Mouse (Mus musculus) kidney, embryonic 16.5 days (tissue): ENCODE data around the gene Pdlim1. TPM values are rescaled to one million over a fixed set of nuclear protein-coding genes. Genes with fewer than 3 reads are reported as not detected.

Source experiments
- ATAC-seq: fragments of 200-750 bp; cut with Nextera tagmentation; 2 replicates; pipeline ENCODE4 v1.8.0; 2017; ENCODE audit warnings: moderate TSS enrichment; ENCODE audit not compliant: low FRiP score, low TSS enrichment
- H3K27ac ChIP-seq: fragments of 300-500 bp; sonication (generic); 2 replicates; pipeline ENCODE4 v1.5.1; 2014; ENCODE audit warnings: low read length
- H3K27me3 ChIP-seq: fragments of 300-500 bp; sonication (generic); 2 replicates; pipeline ENCODE4 v1.6.1; 2014; ENCODE audit warnings: low read length, control low read depth, mixed read lengths; ENCODE audit not compliant: insufficient read depth
- H3K36me3 ChIP-seq: fragments of 300-500 bp; sonication (generic); 2 replicates; pipeline ENCODE4 v1.6.1; 2014; ENCODE audit warnings: low read length, control low read depth, mixed read lengths; ENCODE audit not compliant: insufficient read depth
- H3K4me1 ChIP-seq: fragments of 300-500 bp; sonication (generic); 2 replicates; pipeline ENCODE4 v1.6.1; 2014; ENCODE audit warnings: low read length, control low read depth, mixed read lengths; ENCODE audit not compliant: insufficient read depth
- H3K4me2 ChIP-seq: fragments of 300-500 bp; sonication (generic); replicated peaks from 2 replicates; pipeline ENCODE4 v1.6.1; 2014; ENCODE audit warnings: low read depth, low read length
- H3K4me3 ChIP-seq: fragments of 300-500 bp; sonication (generic); 2 replicates; pipeline ENCODE4 v1.5.1; 2014; ENCODE audit warnings: mild to moderate bottlenecking, low read length
- H3K9ac ChIP-seq: fragments of 300-500 bp; sonication (generic); replicated peaks from 2 replicates; pipeline ENCODE4 v1.6.1; 2014; ENCODE audit warnings: low read length
- H3K9me3 ChIP-seq: fragments of 300-500 bp; sonication (generic); 2 replicates; pipeline ENCODE4 v1.6.1; 2016; ENCODE audit warnings: low read length, control low read depth
- WGBS: fragments of 180-500 bp; shearing (Covaris S2); extraction: QIAGEN DNeasy Blood & Tissue Kit; methylation state at CpG from one replicate; pipeline ENCODE4 v1.1.7; 2014; 5-methylcytosine and 5-hydroxymethylcytosine counted together
- polyA plus RNA-seq: library from polyadenylated mRNA; unstranded; fragments of >200 nt; fragmentation: Nextera tagmentation; extraction: Ambion mirVana; gene quantifications from 2 replicates; pipeline ENCODE4 v1.2.1, GENCODE M21; 2015

Gene Pdlim1
- polyA plus RNA-seq, 1 experiment from 2014 or later = 39.5 TPM

- Histone ChIP-seq H3K4me2 (no peak overlapping the region), H3K36me3 (no peaks in the 10 kb centered on the region), H3K4me3 (no peak overlapping the region), H3K4me1 (no peaks in the 10 kb centered on the region), H3K9ac (no peak overlapping the region), H3K27ac (no peak overlapping the region), H3K27me3 (no peaks in the 10 kb centered on the region), H3K9me3 (no peaks in the 10 kb centered on the region)
- ATAC-seq = no peak
- WGBS = 75% methylated on average over 11 of the region's 11 CpGs
Observed at GRCm38 (mm10) chr19:40249352-40249751, 22.3 kb downstream of the Pdlim1 start.

- Histone ChIP-seq H3K27me3 (no peaks in the 10 kb centered on the region), H3K9ac (no peak overlapping the region), H3K4me2 (no peak overlapping the region), H3K4me1 (no peaks in the 10 kb centered on the region), H3K27ac (no peak overlapping the region), H3K36me3 (no peaks in the 10 kb centered on the region), H3K4me3 (no peak overlapping the region), H3K9me3 (no peaks in the 10 kb centered on the region)
- no peak for ATAC-seq
- WGBS = 91% methylated on average over 5 of the region's 5 CpGs
Observed at GRCm38 (mm10) chr19:40248476-40248875, 23.2 kb downstream of the Pdlim1 start.

- H3K9me3 ChIP-seq = no peaks in the 10 kb centered on the region
- no peaks in the 10 kb centered on the region for H3K36me3 ChIP-seq
- no peaks in the 10 kb centered on the region for H3K27me3 ChIP-seq
- no peak overlapping the region for H3K4me2 ChIP-seq
- no peak overlapping the region for H3K9ac ChIP-seq
- H3K4me3 ChIP-seq = no peak overlapping the region
- H3K4me1 ChIP-seq = no peaks in the 10 kb centered on the region
- no peak for ATAC-seq
- 70% methylated on average over 5 of the region's 5 CpGs for WGBS
- H3K27ac ChIP-seq = no peak overlapping the region
Observed at GRCm38 (mm10) chr19:40247268-40247666, 24.4 kb downstream of the Pdlim1 start.

DNA sequence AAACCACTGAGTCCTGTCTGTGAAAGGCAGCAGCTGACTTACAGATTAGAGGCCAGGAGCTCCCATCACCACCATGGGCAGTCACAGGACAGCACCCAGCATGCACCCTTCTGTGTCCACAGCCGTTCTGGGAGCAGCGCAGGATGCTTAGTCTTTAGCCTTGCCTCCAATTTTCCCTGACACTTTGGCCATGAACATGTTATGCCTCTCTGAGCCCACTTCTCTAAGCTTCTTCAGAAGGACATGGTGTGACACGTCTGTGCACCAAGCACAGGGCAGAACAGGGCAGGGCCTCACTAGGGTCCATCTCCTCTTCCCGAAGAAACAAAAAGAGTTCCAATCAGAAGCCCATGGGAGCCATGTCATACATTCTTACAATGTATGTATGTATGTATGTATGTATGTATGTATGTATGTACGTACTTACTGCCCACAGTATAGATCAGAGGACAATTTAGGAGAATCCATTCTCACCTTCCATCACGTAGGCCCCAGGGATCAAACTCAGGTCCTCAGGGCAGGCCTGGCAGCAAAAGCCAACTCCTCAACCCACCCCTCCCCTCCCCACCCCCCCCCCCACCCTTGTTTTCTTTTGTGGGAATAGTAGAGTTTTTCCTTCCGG lies 24.9 kb downstream of the Pdlim1 start:
- Histone ChIP-seq H3K4me1 (no peaks in the 10 kb centered on the region), H3K4me3 (no peak overlapping the region), H3K9me3 (no peaks in the 10 kb centered on the region), H3K36me3 (no peaks in the 10 kb centered on the region), H3K4me2 (no peak overlapping the region), H3K27ac (no peak overlapping the region), H3K9ac (no peak overlapping the region), H3K27me3 (no peaks in the 10 kb centered on the region)
- 84% methylated on average over 7 of the region's 7 CpGs for WGBS
- no peak for ATAC-seq

DNA sequence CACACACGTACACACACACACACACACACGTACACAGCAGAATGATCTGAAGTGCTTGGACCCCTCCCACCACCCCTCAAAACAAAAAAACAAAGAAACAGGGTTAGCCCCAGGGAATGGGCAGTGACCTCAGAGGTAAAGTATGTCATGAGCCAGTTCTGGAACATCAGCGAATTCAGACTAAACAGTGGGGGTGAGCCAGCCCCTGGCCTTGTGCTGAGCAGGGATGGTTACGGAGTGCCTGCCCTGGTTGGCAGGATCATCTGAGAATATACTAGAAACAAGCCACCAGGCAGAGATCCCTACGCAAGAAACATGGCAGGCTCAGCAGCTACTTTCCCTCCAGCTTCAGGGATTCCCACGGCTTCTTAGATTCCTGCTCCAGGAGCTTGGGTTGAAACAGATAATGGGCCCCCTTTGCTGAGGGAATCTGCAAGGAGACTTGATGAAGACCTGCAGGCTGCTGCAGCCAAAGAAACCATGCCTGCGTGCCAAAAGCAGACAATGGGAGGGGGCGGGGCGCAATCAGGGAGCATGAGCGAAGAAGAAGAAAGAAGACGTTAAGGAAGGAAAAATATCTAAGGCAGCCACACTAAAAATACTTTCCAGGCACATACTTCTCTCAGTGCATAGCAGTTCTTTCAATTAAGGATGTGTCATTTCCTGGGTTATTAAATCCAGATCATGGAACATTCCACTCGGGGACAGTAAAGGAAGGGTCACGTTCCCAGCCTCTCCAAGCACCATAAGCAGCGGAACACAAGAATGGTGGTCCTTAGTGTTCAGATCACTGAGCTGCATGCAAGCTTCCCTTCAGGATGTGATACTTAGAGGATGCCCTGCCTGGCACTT lies 30.6 kb downstream of the Pdlim1 start:
- Histone ChIP-seq H3K9ac (0 out of 2 replicates have a peak overlapping the region, but pooled peaks have one; percentile 15), H3K9me3 (no peaks in the 10 kb centered on the region), H3K27ac (peak overlapping the region; percentile 37; the same call in 1 of the 2 replicates), H3K4me1 (no peaks in the 10 kb centered on the region), H3K4me2 (no peak overlapping the region), H3K36me3 (no peaks in the 10 kb centered on the region), H3K4me3 (no peak overlapping the region), H3K27me3 (no peaks in the 10 kb centered on the region)
- WGBS = 56% methylated on average over 14 of the region's 14 CpGs
- no peak for ATAC-seq

- Histone ChIP-seq H3K4me1 (no peaks in the 10 kb centered on the region), H3K4me2 (no peak overlapping the region), H3K9me3 (no peaks in the 10 kb centered on the region), H3K9ac (no peak overlapping the region), H3K36me3 (no peaks in the 10 kb centered on the region), H3K27me3 (no peaks in the 10 kb centered on the region), H3K4me3 (no peak overlapping the region), H3K27ac (no peak overlapping the region)
- 73% methylated on average over 6 of the region's 6 CpGs for WGBS
- ATAC-seq = no peak
Observed at GRCm38 (mm10) chr19:40240360-40240759, 31.3 kb downstream of the Pdlim1 start.

GRCm38 (mm10) chr19:40238175-40238850 lies 33.3 kb downstream of the Pdlim1 start:
- WGBS = 68% methylated on average over 6 of the region's 6 CpGs
- ATAC-seq = no peak
- Histone ChIP-seq H3K9ac (no peak overlapping the region), H3K27ac (no peak overlapping the region), H3K4me2 (no peak overlapping the region), H3K36me3 (no peaks in the 10 kb centered on the region), H3K9me3 (no peaks in the 10 kb centered on the region), H3K4me3 (no peak overlapping the region), H3K27me3 (no peaks in the 10 kb centered on the region), H3K4me1 (no peaks in the 10 kb centered on the region)

DNA sequence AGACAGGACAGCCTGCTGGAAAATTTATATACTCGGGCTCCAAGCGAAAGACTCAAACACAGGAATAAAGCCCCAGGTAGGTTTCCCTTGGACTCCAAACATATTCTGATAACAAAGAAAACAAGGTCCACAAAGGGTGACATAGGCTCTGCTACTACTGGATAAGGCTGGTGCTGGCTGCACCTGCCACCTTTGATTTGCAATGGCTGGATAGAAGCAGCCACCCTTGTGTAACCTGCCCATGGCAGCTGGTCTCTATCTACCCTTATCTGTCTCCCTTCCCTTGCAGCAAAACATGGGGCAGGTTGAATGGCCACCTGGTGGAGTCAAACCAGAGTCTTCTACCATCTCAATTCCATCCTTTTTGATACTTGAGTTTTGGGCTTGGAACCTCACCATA lies 39.1 kb downstream of the Pdlim1 start:
- Histone ChIP-seq H3K4me3 (no peak overlapping the region), H3K4me2 (no peak overlapping the region), H3K27me3 (no peaks in the 10 kb centered on the region), H3K9ac (no peak overlapping the region), H3K36me3 (no peaks in the 10 kb centered on the region), H3K9me3 (no peaks in the 10 kb centered on the region), H3K4me1 (no peaks in the 10 kb centered on the region), H3K27ac (no peak overlapping the region)
- 87% methylated on average over 2 of the region's 2 CpGs for WGBS
- no peak for ATAC-seq

DNA sequence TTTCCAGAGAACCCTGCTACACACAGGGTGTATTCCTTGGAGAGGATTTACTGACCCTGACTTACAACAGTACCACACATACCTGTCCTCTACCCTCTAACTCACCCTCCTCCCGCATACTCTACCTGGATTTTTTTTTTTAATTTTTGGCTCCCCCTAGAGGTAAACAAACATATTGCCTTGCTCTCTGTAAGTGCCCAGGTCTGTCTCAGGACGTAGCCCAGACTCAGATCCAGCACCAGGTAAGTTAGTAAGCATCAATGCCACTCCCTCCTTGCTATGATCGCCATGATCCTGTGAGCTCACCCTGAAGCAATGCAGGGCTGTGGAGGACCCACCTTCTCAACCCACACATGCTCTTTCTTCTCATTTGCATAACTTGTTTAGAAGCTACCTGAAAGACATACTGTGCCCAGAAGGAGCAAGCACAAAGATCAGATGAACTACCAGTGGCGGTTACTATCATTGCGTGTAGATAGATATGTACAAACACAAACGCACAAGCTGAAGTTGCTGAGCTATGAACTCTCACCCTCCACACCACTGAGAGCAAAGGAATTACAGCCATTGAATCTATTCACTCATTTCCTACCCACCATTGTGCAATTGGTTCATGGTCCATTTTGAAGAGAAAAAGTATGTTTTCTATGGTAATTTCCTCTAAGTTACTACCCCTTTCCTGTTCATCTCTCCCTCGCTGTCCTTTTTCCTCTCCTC lies 39.7 kb downstream of the Pdlim1 start:
- H3K27me3 ChIP-seq = no peaks in the 10 kb centered on the region
- no peak overlapping the region for H3K4me2 ChIP-seq
- WGBS = 71% methylated on average over 7 of the region's 7 CpGs
- H3K4me3 ChIP-seq = no peak overlapping the region
- H3K36me3 ChIP-seq = no peaks in the 10 kb centered on the region
- ATAC-seq = no peak
- H3K27ac ChIP-seq = no peak overlapping the region
- H3K9me3 ChIP-seq = no peaks in the 10 kb centered on the region
- H3K9ac ChIP-seq = no peak overlapping the region
- no peaks in the 10 kb centered on the region for H3K4me1 ChIP-seq
